Mouse (Mus musculus) E14TG2a.4 (cell line): ENCODE measurements around the gene Fbxo2.
"Not testable (repeated sequence)": the region's sequence is repeated elsewhere in the genome, so short reads cannot be mapped to it uniquely, and the experiment has no call there.

Experiments
- H3K27me3 ChIP-seq: 2 replicates; pipeline ENCODE4 v1.6.1; 2014; ENCODE audit warnings: low read length, control low read depth; ENCODE audit not compliant: insufficient read depth
- H3K36me3 ChIP-seq: 2 replicates; pipeline ENCODE4 v1.6.1; 2014; ENCODE audit warnings: low read length, control low read depth; ENCODE audit not compliant: insufficient read depth
- H3K4me1 ChIP-seq: replicated peaks from 2 replicates; pipeline ENCODE4 v1.6.1; 2014; ENCODE audit warnings: low read depth, low read length, control low read depth
- H3K4me3 ChIP-seq: replicated peaks from 2 replicates; pipeline ENCODE4 v1.5.1; 2014; ENCODE audit warnings: mild to moderate bottlenecking, low read length
- H3K9me3 ChIP-seq: 2 replicates; pipeline ENCODE4 v1.6.1; 2014; ENCODE audit warnings: low read length, control low read depth
- CTCF ChIP-seq: conservative IDR thresholded peaks from 2 replicates; pipeline ENCODE4 v1.5.1; 2014; ENCODE audit warnings: low read length
- NANOG ChIP-seq: IDR thresholded peaks from 2 replicates; pipeline ENCODE4 v1.6.1; 2014; ENCODE audit warnings: borderline replicate concordance, low read length, mixed read lengths
- POU5F1 ChIP-seq: IDR thresholded peaks from 2 replicates; pipeline ENCODE4 v1.6.1; 2014; ENCODE audit warnings: low read length, borderline replicate concordance

Gene Fbxo2

GRCm38 (mm10) chr4:148174495-148174862 is 14.1 kb downstream of the Fbxo2 start:
- Histone ChIP-seq H3K36me3 (no peaks in the 10 kb centered on the region), H3K27me3 (peaks cover 70% of the 10 kb centered on the region), H3K4me1 (peaks cover 28% of the 10 kb centered on the region), H3K9me3 (no peaks in the 10 kb centered on the region), H3K4me3 (peak overlapping the region; percentile 68)
- no peak for TF ChIP-seq CTCF
- TF ChIP-seq NANOG: no peak
- no peak for TF ChIP-seq POU5F1

GRCm38 (mm10) chr4:148176603-148177002 is 16.2 kb downstream of the Fbxo2 start:
- peaks cover 68% of the 10 kb centered on the region for H3K27me3 ChIP-seq
- not testable (repeated sequence) for H3K9me3 ChIP-seq, H3K4me3 ChIP-seq, H3K36me3 ChIP-seq
- H3K4me1 ChIP-seq: peaks cover 17% of the 10 kb centered on the region

GRCm38 (mm10) chr4:148177716-148178115 is 17.3 kb downstream of the Fbxo2 start:
- peaks cover 58% of the 10 kb centered on the region for H3K27me3 ChIP-seq
- TF ChIP-seq CTCF: no peak
- no peak for TF ChIP-seq POU5F1
- TF ChIP-seq NANOG: no peak
- H3K36me3 ChIP-seq: no peaks in the 10 kb centered on the region
- no peak overlapping the region for H3K4me3 ChIP-seq
- peaks cover 28% of the 10 kb centered on the region for H3K4me1 ChIP-seq
- no peaks in the 10 kb centered on the region for H3K9me3 ChIP-seq

GRCm38 (mm10) chr4:148181483-148181882 is 21.1 kb downstream of the Fbxo2 start:
- Histone ChIP-seq H3K27me3 (peaks cover 20% of the 10 kb centered on the region), H3K4me1 (peaks cover 38% of the 10 kb centered on the region), H3K9me3 (no peaks in the 10 kb centered on the region), H3K36me3 (no peaks in the 10 kb centered on the region), H3K4me3 (no peak overlapping the region)
- TF ChIP-seq POU5F1: no peak
- TF ChIP-seq NANOG: no peak
- no peak for TF ChIP-seq CTCF

- H3K27me3 ChIP-seq: peaks cover 14% of the 10 kb centered on the region
- H3K4me3 ChIP-seq: 0 out of 2 replicates have a peak overlapping the region, but pooled peaks have one; percentile 17
- no peaks in the 10 kb centered on the region for H3K9me3 ChIP-seq
- no peaks in the 10 kb centered on the region for H3K36me3 ChIP-seq
- peaks cover 38% of the 10 kb centered on the region for H3K4me1 ChIP-seq
- no peak for TF ChIP-seq CTCF
- no peak for TF ChIP-seq NANOG
- no peak for TF ChIP-seq POU5F1
Measured at GRCm38 (mm10) chr4:148182363-148182762, 21.9 kb downstream of the Fbxo2 start.

- TF ChIP-seq POU5F1 (no peak), CTCF (no peak), NANOG (no peak)
- Histone ChIP-seq H3K27me3 (0 out of 2 replicates have a peak, but pooled peaks cover under 1% of the 10 kb centered on the region), H3K9me3 (no peaks in the 10 kb centered on the region), H3K4me3 (peak overlapping the region; percentile 43; the same call in 1 of the 2 replicates), H3K4me1 (peaks cover 40% of the 10 kb centered on the region), H3K36me3 (no peaks in the 10 kb centered on the region)
Measured at GRCm38 (mm10) chr4:148184564-148184963, 24.1 kb downstream of the Fbxo2 start.

- Histone ChIP-seq H3K27me3 (no peaks in the 10 kb centered on the region), H3K9me3 (no peaks in the 10 kb centered on the region)
- TF ChIP-seq NANOG (no peak), CTCF (peak; percentile 83), POU5F1 (no peak)
Measured at GRCm38 (mm10) chr4:148185819-148186218, 25.4 kb downstream of the Fbxo2 start.

GRCm38 (mm10) chr4:148188767-148189166 is 28.3 kb downstream of the Fbxo2 start:
- not testable (repeated sequence) for H3K27me3 ChIP-seq, H3K36me3 ChIP-seq, H3K9me3 ChIP-seq, H3K4me3 ChIP-seq
- peaks cover 48% of the 10 kb centered on the region for H3K4me1 ChIP-seq

More at GRCm38 (mm10) chr4:148185819-148186218, 25.4 kb downstream of the Fbxo2 start:
- Histone ChIP-seq H3K36me3 (no peaks in the 10 kb centered on the region), H3K4me1 (peaks cover 41% of the 10 kb centered on the region), H3K4me3 (peak overlapping the region; percentile 35; the same call in 1 of the 2 replicates)

GRCm38 (mm10) chr4:148192707-148193245 is 32.4 kb downstream of the Fbxo2 start:
- H3K4me1 ChIP-seq: peaks cover 30% of the 10 kb centered on the region
- H3K9me3 ChIP-seq: peaks cover 16% of the 10 kb centered on the region
- H3K36me3 ChIP-seq: no peaks in the 10 kb centered on the region
- no peaks in the 10 kb centered on the region for H3K27me3 ChIP-seq
- peak overlapping the region; percentile 57 for H3K4me3 ChIP-seq
- no peak for TF ChIP-seq NANOG
- no peak for TF ChIP-seq CTCF
- TF ChIP-seq POU5F1: no peak
